Mouse (Mus musculus) erythroid progenitor cell, adult 5-6 weeks (primary cell): Measurements from ENCODE around the gene Gimap9. TPM values are rescaled to one million over a fixed set of nuclear protein-coding genes. Genes with fewer than 3 reads are reported as not detected.

Experiments used
- total RNA-seq, 2 experiments: library from RNA; stranded (forward) in 1 of 2; stranded (reverse) in 1 of 2; fragments of 150-400 nt in 1 of 2; fragments of 186-747, 209-891 nt in 1 of 2; gene quantifications; 2 replicates each; pipeline versions ENCODE4 v1.2.3 to v1.2.4; 2015 to 2017; ENCODE audit warnings: low replicate concordance in 2 of 2

Gimap9 gene
- total RNA-seq, 2 experiments from 2014 or later, result 5.4 to 5.7 TPM

Other genes with a start within 250 kb of the Gimap9 start
- gene Zfp467, start 230.3 kb upstream of the Gimap9 start, total RNA-seq (2015; ENCODE audit: low replicate concordance), result 1.3 TPM in 1 of 2 replicates, not detected in the other
- 5.0 TPM in 1 of 2 replicates, not detected in the other for gene Zfp467, start 230.3 kb upstream of the Gimap9 start, total RNA-seq (2017; ENCODE audit: low replicate concordance)
- gene Sspo, start 227.9 kb upstream of the Gimap9 start, total RNA-seq (2015; ENCODE audit: low replicate concordance), result not detected in 2 replicates
- not detected in 2 replicates for gene Sspo, start 227.9 kb upstream of the Gimap9 start, total RNA-seq (2017; ENCODE audit: low replicate concordance)
- gene Atp6v0e2, start 138.5 kb upstream of the Gimap9 start, total RNA-seq (2015; ENCODE audit: low replicate concordance), result not detected in 2 replicates
- gene Atp6v0e2, start 138.5 kb upstream of the Gimap9 start, total RNA-seq (2017; ENCODE audit: low replicate concordance), result not detected in 2 replicates
- 2.1 TPM in 1 of 2 replicates, not detected in the other for gene Lrrc61, start 121.3 kb upstream of the Gimap9 start, total RNA-seq (2015; ENCODE audit: low replicate concordance)
- gene Lrrc61, start 121.3 kb upstream of the Gimap9 start, total RNA-seq (2017; ENCODE audit: low replicate concordance), result 0.13 and 1.1 TPM in 2 replicates
- gene Rarres2, start 103.3 kb upstream of the Gimap9 start, total RNA-seq (2015; ENCODE audit: low replicate concordance), result not detected in 2 replicates
- 3.6 TPM in 1 of 2 replicates, not detected in the other for gene Rarres2, start 103.3 kb upstream of the Gimap9 start, total RNA-seq (2017; ENCODE audit: low replicate concordance)
- gene Gm45021, start 86.5 kb upstream of the Gimap9 start, total RNA-seq (2015; ENCODE audit: low replicate concordance), result not detected in 2 replicates
- not detected in 2 replicates for gene Gm45021, start 86.5 kb upstream of the Gimap9 start, total RNA-seq (2017; ENCODE audit: low replicate concordance)
- not detected in 2 replicates for gene Repin1, start 82.2 kb upstream of the Gimap9 start, total RNA-seq (2015; ENCODE audit: low replicate concordance)
- 0.77 and 1.7 TPM in 2 replicates for gene Repin1, start 82.2 kb upstream of the Gimap9 start, total RNA-seq (2017; ENCODE audit: low replicate concordance)
- gene Gm44965, start 82.2 kb upstream of the Gimap9 start, total RNA-seq (2015; ENCODE audit: low replicate concordance), result not detected in 2 replicates
- gene Gm44965, start 82.2 kb upstream of the Gimap9 start, total RNA-seq (2017; ENCODE audit: low replicate concordance), result not detected in 2 replicates
- gene Zfp775, start 74.1 kb upstream of the Gimap9 start, total RNA-seq (2015; ENCODE audit: low replicate concordance), result not detected in 2 replicates
- 0.15 TPM in 1 of 2 replicates, not detected in the other for gene Zfp775, start 74.1 kb upstream of the Gimap9 start, total RNA-seq (2017; ENCODE audit: low replicate concordance)
- not detected in 2 replicates for gene AI854703, start 49.4 kb upstream of the Gimap9 start, total RNA-seq (2015; ENCODE audit: low replicate concordance)
- not detected in 2 replicates for gene AI854703, start 49.4 kb upstream of the Gimap9 start, total RNA-seq (2017; ENCODE audit: low replicate concordance)
- 1.8 and 7.5 TPM in 2 replicates for gene Gimap8, start 28.9 kb upstream of the Gimap9 start, total RNA-seq (2015; ENCODE audit: low replicate concordance)
- gene Gimap8, start 28.9 kb upstream of the Gimap9 start, total RNA-seq (2017; ENCODE audit: low replicate concordance), result 1.8 and 6.7 TPM in 2 replicates
- gene Gimap4, start 8.4 kb downstream of the Gimap9 start, total RNA-seq (2015; ENCODE audit: low replicate concordance), result 13.7 and 46.5 TPM in 2 replicates
- 26.5 and 34.1 TPM in 2 replicates for gene Gimap4, start 8.4 kb downstream of the Gimap9 start, total RNA-seq (2017; ENCODE audit: low replicate concordance)
- 11.2 and 30.2 TPM in 2 replicates for gene Gimap6, start 32.1 kb downstream of the Gimap9 start, total RNA-seq (2015; ENCODE audit: low replicate concordance)
- gene Gimap6, start 32.1 kb downstream of the Gimap9 start, total RNA-seq (2017; ENCODE audit: low replicate concordance), result 17.7 and 25.0 TPM in 2 replicates
- not detected in 2 replicates for gene Gm28053, start 42.5 kb downstream of the Gimap9 start, total RNA-seq (2015; ENCODE audit: low replicate concordance)
- 1.9 and 23.4 TPM in 2 replicates for gene Gm28053, start 42.5 kb downstream of the Gimap9 start, total RNA-seq (2017; ENCODE audit: low replicate concordance)
- 6.1 and 10.5 TPM in 2 replicates for gene Gimap7, start 42.5 kb downstream of the Gimap9 start, total RNA-seq (2015; ENCODE audit: low replicate concordance)
- gene Gimap7, start 42.5 kb downstream of the Gimap9 start, total RNA-seq (2017; ENCODE audit: low replicate concordance), result 4.0 TPM in 1 of 2 replicates, not detected in the other
- gene Gimap1, start 62.9 kb downstream of the Gimap9 start, total RNA-seq (2015; ENCODE audit: low replicate concordance), result 4.3 and 7.1 TPM in 2 replicates
- gene Gimap1, start 62.9 kb downstream of the Gimap9 start, total RNA-seq (2017; ENCODE audit: low replicate concordance), result 3.6 and 4.3 TPM in 2 replicates
- gene Gimap5, start 70.1 kb downstream of the Gimap9 start, total RNA-seq (2015; ENCODE audit: low replicate concordance), result 8.0 and 23.4 TPM in 2 replicates
- gene Gimap5, start 70.1 kb downstream of the Gimap9 start, total RNA-seq (2017; ENCODE audit: low replicate concordance), result 2.8 and 4.2 TPM in 2 replicates
- 8.8 and 14.1 TPM in 2 replicates for gene Gimap3, start 94.7 kb downstream of the Gimap9 start, total RNA-seq (2015; ENCODE audit: low replicate concordance)
- 4.4 and 7.1 TPM in 2 replicates for gene Gimap3, start 94.7 kb downstream of the Gimap9 start, total RNA-seq (2017; ENCODE audit: low replicate concordance)
- gene Tmem176a, start 164.8 kb downstream of the Gimap9 start, total RNA-seq (2015; ENCODE audit: low replicate concordance), result 6.1 and 8.8 TPM in 2 replicates
- gene Tmem176a, start 164.8 kb downstream of the Gimap9 start, total RNA-seq (2017; ENCODE audit: low replicate concordance), result 2.7 and 13.4 TPM in 2 replicates
- 15.5 and 18.4 TPM in 2 replicates for gene Tmem176b, start 165.4 kb downstream of the Gimap9 start, total RNA-seq (2015; ENCODE audit: low replicate concordance)
- 3.6 and 15.5 TPM in 2 replicates for gene Tmem176b, start 165.4 kb downstream of the Gimap9 start, total RNA-seq (2017; ENCODE audit: low replicate concordance)
- gene Aoc1, start 196.8 kb downstream of the Gimap9 start, total RNA-seq (2015; ENCODE audit: low replicate concordance), result not detected in 2 replicates
- not detected in 2 replicates for gene Aoc1, start 196.8 kb downstream of the Gimap9 start, total RNA-seq (2017; ENCODE audit: low replicate concordance)